Mouse (Mus musculus): ENCODE results near the gene Rnf214. TPM values are rescaled to one million over a fixed set of nuclear protein-coding genes. Genes with fewer than 3 reads are reported as not detected.

Rnf214 gene
- polyA plus RNA-seq, 1 experiment from 2014 or later, result 15.9 TPM

GRCm38 (mm10) chr9:45833461-45833860, 73.2 kb downstream of the Rnf214 start:
- no peaks in the 10 kb centered on the region; the same call in 1 of the 2 replicates for H3K4me1 ChIP-seq (ENCODE audit: insufficient read depth)
- no peak overlapping the region for H3K27ac ChIP-seq (ENCODE audit: low read depth)
- no peaks in the 10 kb centered on the region for H3K36me3 ChIP-seq (replicated peaks; ENCODE audit: insufficient read depth, low read length)
- H3K9me3 ChIP-seq (ENCODE audit: low read length), result peaks cover 6% of the 10 kb centered on the region
- ATAC-seq (no peak), DNase-seq (no peak)
- no peak overlapping the region for H3K4me3 ChIP-seq (ENCODE audit: low read depth, low read length)
- H3K9ac ChIP-seq (replicated peaks), result no peak overlapping the region
- H3K4me2 ChIP-seq (ENCODE audit: low read depth, low read length), result no peak overlapping the region
- H3K27me3 ChIP-seq (ENCODE audit: insufficient read depth, low read length), result no peaks in the 10 kb centered on the region
- 80% methylated on average over 2 of the region's 2 CpGs for WGBS (ENCODE audit: insufficient replicate concordance)
- TF ChIP-seq CTCF (IDR thresholded peaks at IDR 0.05; ENCODE audit: low read depth), result no peak

GRCm38 (mm10) chr9:45832898-45833297, 73.8 kb downstream of the Rnf214 start:
- Histone ChIP-seq H3K27ac (ENCODE audit: low read depth) (no peak overlapping the region), H3K9ac (replicated peaks) (no peak overlapping the region), H3K4me1 (ENCODE audit: insufficient read depth) (no peaks in the 10 kb centered on the region; the same call in none of the 2 replicates), H3K36me3 (replicated peaks; ENCODE audit: insufficient read depth, low read length) (no peaks in the 10 kb centered on the region), H3K4me3 (ENCODE audit: low read depth, low read length) (no peak overlapping the region), H3K4me2 (ENCODE audit: low read depth, low read length) (no peak overlapping the region), H3K27me3 (ENCODE audit: insufficient read depth, low read length) (no peaks in the 10 kb centered on the region), H3K9me3 (ENCODE audit: low read length) (peaks cover 6% of the 10 kb centered on the region)
- no peak for DNase-seq
- 81% methylated on average over 2 of the region's 2 CpGs for WGBS (ENCODE audit: insufficient replicate concordance)
- no peak for ATAC-seq
- TF ChIP-seq EP300 (IDR thresholded peaks at IDR 0.05; ENCODE audit: low read depth) (no peak), CTCF (IDR thresholded peaks at IDR 0.05; ENCODE audit: low read depth) (no peak)

GRCm38 (mm10) chr9:45829107-45829506, 77.6 kb downstream of the Rnf214 start:
- 35% methylated on average over 10 of the region's 10 CpGs for WGBS (ENCODE audit: insufficient replicate concordance)
- no peak overlapping the region for H3K27ac ChIP-seq (ENCODE audit: low read depth)
- H3K27me3 ChIP-seq (ENCODE audit: insufficient read depth, low read length), result no peaks in the 10 kb centered on the region
- peak; percentile 76 for DNase-seq
- ATAC-seq, result peak; percentile 33; the same call in 1 of the 2 replicates
- peak overlapping the region; percentile 82 for H3K4me3 ChIP-seq (ENCODE audit: low read depth, low read length)
- H3K4me1 ChIP-seq (ENCODE audit: insufficient read depth), result peaks cover 3% of the 10 kb centered on the region
- peaks cover 6% of the 10 kb centered on the region for H3K9me3 ChIP-seq (ENCODE audit: low read length)
- no peaks in the 10 kb centered on the region for H3K36me3 ChIP-seq (replicated peaks; ENCODE audit: insufficient read depth, low read length)
- no peak overlapping the region for H3K9ac ChIP-seq (replicated peaks)
- peak overlapping the region; percentile 89 for H3K4me2 ChIP-seq (ENCODE audit: low read depth, low read length)
- TF ChIP-seq EP300 (IDR thresholded peaks at IDR 0.05; ENCODE audit: low read depth), result no peak
- peak; percentile 95 for TF ChIP-seq CTCF (IDR thresholded peaks at IDR 0.05; ENCODE audit: low read depth)

GRCm38 (mm10) chr9:45828291-45828963, 78.3 kb downstream of the Rnf214 start, which contains the start of gene Cep164:
TSS of gene Cep164 (minus strand) at chr9:45828691.
- Histone ChIP-seq H3K9me3 (ENCODE audit: low read length) (peaks cover 6% of the 10 kb centered on the region), H3K27ac (ENCODE audit: low read depth) (peak within 1 kb of the TSS; percentile 57), H3K9ac (replicated peaks) (peak within 1 kb of the TSS; percentile 73), H3K4me3 (ENCODE audit: low read depth, low read length) (peak within 1 kb of the TSS; percentile 82), H3K27me3 (ENCODE audit: insufficient read depth, low read length) (no peaks in the 10 kb centered on the region), H3K4me2 (ENCODE audit: low read depth, low read length) (peak within 1 kb of the TSS; percentile 89), H3K4me1 (ENCODE audit: insufficient read depth) (peaks cover 3% of the 10 kb centered on the region), H3K36me3 (replicated peaks; ENCODE audit: insufficient read depth, low read length) (no peaks in the 10 kb centered on the region)
- peak; percentile 99 for ATAC-seq
- WGBS (ENCODE audit: insufficient replicate concordance), result under 1% methylated on average over 31 of the region's 31 CpGs
- DNase-seq, result peak; percentile 87
- no peak for TF ChIP-seq EP300 (IDR thresholded peaks at IDR 0.05; ENCODE audit: low read depth)
- TF ChIP-seq CTCF (IDR thresholded peaks at IDR 0.05; ENCODE audit: low read depth), result no peak

GRCm38 (mm10) chr9:45827663-45828290, 78.9 kb downstream of the Rnf214 start:
- Histone ChIP-seq H3K36me3 (replicated peaks; ENCODE audit: insufficient read depth, low read length) (no peaks in the 10 kb centered on the region), H3K9ac (replicated peaks) (peak overlapping the region; percentile 73), H3K4me2 (ENCODE audit: low read depth, low read length) (peak overlapping the region; percentile 89), H3K9me3 (ENCODE audit: low read length) (peaks cover 6% of the 10 kb centered on the region), H3K4me3 (ENCODE audit: low read depth, low read length) (peak overlapping the region; percentile 82), H3K4me1 (ENCODE audit: insufficient read depth) (peaks cover 3% of the 10 kb centered on the region), H3K27me3 (ENCODE audit: insufficient read depth, low read length) (no peaks in the 10 kb centered on the region), H3K27ac (ENCODE audit: low read depth) (peak overlapping the region; percentile 57)
- WGBS (ENCODE audit: insufficient replicate concordance), result 8% methylated on average over 23 of the region's 23 CpGs
- no peak for TF ChIP-seq CTCF (IDR thresholded peaks at IDR 0.05; ENCODE audit: low read depth)
- TF ChIP-seq EP300 (IDR thresholded peaks at IDR 0.05; ENCODE audit: low read depth), result no peak
- DNase-seq (no peak), ATAC-seq (peak; percentile 34)

GRCm38 (mm10) chr9:45818406-45819011, 88.2 kb downstream of the Rnf214 start:
- TF ChIP-seq EP300 (IDR thresholded peaks at IDR 0.05; ENCODE audit: low read depth) (no peak), CTCF (IDR thresholded peaks at IDR 0.05; ENCODE audit: low read depth) (no peak)
- WGBS (ENCODE audit: insufficient replicate concordance), result 46% methylated on average over 9 of the region's 9 CpGs
- no peaks in the 10 kb centered on the region for H3K4me1 ChIP-seq (ENCODE audit: insufficient read depth)
- H3K4me2 ChIP-seq (ENCODE audit: low read depth, low read length), result no peak overlapping the region
- no peaks in the 10 kb centered on the region for H3K9me3 ChIP-seq (ENCODE audit: low read length)
- no peak overlapping the region for H3K4me3 ChIP-seq (ENCODE audit: low read depth, low read length)
- H3K27me3 ChIP-seq (ENCODE audit: insufficient read depth, low read length), result no peaks in the 10 kb centered on the region
- H3K27ac ChIP-seq (ENCODE audit: low read depth), result no peak overlapping the region
- no peak for DNase-seq
- H3K36me3 ChIP-seq (replicated peaks; ENCODE audit: insufficient read depth, low read length), result no peaks in the 10 kb centered on the region; the same call in 1 of the 2 replicates
- ATAC-seq, result no peak
- H3K9ac ChIP-seq (replicated peaks), result no peak overlapping the region

Data from liver, postnatal 0 days (tissue).